Mouse (Mus musculus): ENCODE measurements around the gene Txndc15. TPM values are rescaled to one million over a fixed set of nuclear protein-coding genes. Genes with fewer than 3 reads are reported as not detected.

The Txndc15 gene
- 13.2 to 15.0 TPM (median 13.9 TPM) in 4 replicates for total RNA-seq (2023)

GRCm38 (mm10) chr13:55714501-55715166 lies at the start of gene Txndc15:
Gene Txndc15, plus strand, starts transcription at chr13:55714650.

DNA sequence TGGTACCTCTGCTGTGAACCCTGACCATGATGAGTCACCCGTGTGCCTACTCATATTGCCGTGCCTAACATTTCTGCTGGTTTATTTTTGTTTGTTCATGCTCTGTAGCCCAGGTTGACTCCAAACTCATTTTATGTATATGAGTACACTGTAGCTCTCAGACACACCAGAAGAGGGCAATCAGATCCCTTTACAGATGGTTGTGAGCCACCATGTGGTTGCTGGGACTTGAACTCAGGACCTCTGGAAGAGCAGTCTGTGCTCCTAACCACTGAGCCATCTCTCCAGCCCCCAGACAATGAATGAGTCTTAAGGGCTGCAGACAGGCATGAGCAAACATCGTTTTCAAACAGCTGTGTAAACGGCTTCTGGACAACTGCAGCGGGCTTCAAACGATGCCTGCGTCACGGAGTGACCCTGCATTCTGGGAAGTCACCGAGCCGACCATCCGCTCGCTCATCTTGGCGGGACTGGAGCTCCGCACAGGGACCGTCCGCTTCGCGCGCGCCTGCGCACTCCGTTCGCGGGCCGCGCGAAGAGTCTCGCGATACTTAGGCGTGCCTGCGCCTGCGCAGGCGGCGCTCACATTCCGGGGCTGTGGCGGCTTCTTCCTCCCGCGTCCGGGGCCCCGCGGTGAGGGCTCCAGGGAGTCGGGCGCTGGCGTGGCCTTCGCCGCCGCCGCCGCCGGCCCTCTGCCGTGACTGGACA lies 21.8 kb upstream of the Txndc15 start, which contains the start of gene B230219D22Rik:
B230219D22Rik (plus strand) TSS at position 590 of the 708 bp plus-strand sequence.

DNA sequence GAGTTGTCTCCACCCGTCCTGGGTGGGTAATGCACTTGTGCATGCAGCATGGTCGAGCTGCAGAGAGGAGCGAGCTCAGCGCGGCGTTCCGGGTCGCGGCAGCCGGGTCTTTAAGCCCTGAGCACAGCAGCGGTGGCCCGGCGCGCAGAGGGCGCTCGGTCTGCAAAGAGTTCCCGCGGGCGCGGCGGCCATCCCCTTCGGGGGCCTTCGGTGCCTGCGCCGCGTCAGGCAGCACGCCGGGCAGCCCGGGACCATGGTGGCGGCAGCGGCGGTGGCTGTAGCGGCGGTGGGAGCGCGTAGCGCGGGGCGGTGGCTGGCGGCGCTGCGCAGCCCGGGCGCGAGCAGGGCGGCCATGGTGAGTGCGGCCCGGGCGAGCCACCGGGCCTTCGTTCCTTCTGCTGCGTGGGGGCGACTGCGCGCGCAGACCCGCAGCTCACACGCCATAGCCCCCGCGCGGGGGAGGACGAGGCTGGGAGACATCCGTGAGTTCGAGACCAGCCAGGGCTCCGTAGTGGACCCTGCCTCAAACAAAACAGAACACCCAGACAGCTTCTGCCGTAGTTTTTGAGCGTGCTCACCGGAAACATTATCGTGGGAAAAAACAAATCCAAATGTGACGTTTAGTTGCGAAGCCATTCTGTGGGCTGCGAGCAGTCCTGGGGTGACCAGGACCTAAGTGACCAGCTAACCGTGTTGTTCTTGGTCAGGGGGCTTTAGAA lies 12.8 kb downstream of the Txndc15 start, which contains the start of gene Pcbd2:
Pcbd2 (plus strand) TSS at position 249 of the 719 bp plus-strand sequence.

Other genes starting within 250 kb of the Txndc15 start
- gene Dbn1, start 226.5 kb upstream of the Txndc15 start, total RNA-seq (2023) = 0.22 to 0.52 TPM (median 0.36 TPM) in 4 replicates
- 27.3 to 33.8 TPM (median 28.3 TPM) in 4 replicates for gene Pdlim7, start 201.0 kb upstream of the Txndc15 start, total RNA-seq (2023)
- gene Dok3, start 185.4 kb upstream of the Txndc15 start, total RNA-seq (2023) = 301 to 339 TPM (median 308 TPM) in 4 replicates
- 135 to 141 TPM (median 138 TPM) in 4 replicates for gene Ddx41, start 178.0 kb upstream of the Txndc15 start, total RNA-seq (2023)
- gene Fam193b, start 143.5 kb upstream of the Txndc15 start, total RNA-seq (2023) = 147 to 156 TPM (median 152 TPM) in 4 replicates
- 84.0 to 89.7 TPM (median 88.8 TPM) in 4 replicates for gene Tmed9, start 140.9 kb upstream of the Txndc15 start, total RNA-seq (2023)
- gene B4galt7, start 114.8 kb upstream of the Txndc15 start, total RNA-seq (2023) = 19.4 to 21.3 TPM (median 21.0 TPM) in 4 replicates
- gene Caml, start 91.6 kb upstream of the Txndc15 start, total RNA-seq (2023) = 18.0 to 23.1 TPM (median 19.1 TPM) in 4 replicates
- 96.1 to 100.0 TPM (median 99.8 TPM) in 4 replicates for gene Ddx46, start 79.6 kb upstream of the Txndc15 start, total RNA-seq (2023)
- 22.3 to 24.8 TPM (median 23.3 TPM) in 4 replicates for gene B230219D22Rik, start 21.5 kb upstream of the Txndc15 start, total RNA-seq (2023)
- 26.1 to 31.5 TPM (median 29.2 TPM) in 4 replicates for gene Pcbd2, start 12.7 kb downstream of the Txndc15 start, total RNA-seq (2023)
- not detected in 4 replicates for gene Catsper3, start 69.9 kb downstream of the Txndc15 start, total RNA-seq (2023)
- gene Pitx1, start 121.5 kb downstream of the Txndc15 start, total RNA-seq (2023) = not detected in 4 replicates

Measured in B cell, adult 62 days (primary cell).